Mouse (Mus musculus): ENCODE measurements at regions not wholly inside any gene's neighbourhood (a gene's known extent, or its start where the extent isn't known, plus 50 kb on each side); places are given as distances from the start of the nearest gene placed in this dataset.
"Not testable (repeated sequence)": the region's sequence is repeated elsewhere in the genome, so short reads cannot be mapped to it uniquely, and the experiment has no call there.

DNA sequence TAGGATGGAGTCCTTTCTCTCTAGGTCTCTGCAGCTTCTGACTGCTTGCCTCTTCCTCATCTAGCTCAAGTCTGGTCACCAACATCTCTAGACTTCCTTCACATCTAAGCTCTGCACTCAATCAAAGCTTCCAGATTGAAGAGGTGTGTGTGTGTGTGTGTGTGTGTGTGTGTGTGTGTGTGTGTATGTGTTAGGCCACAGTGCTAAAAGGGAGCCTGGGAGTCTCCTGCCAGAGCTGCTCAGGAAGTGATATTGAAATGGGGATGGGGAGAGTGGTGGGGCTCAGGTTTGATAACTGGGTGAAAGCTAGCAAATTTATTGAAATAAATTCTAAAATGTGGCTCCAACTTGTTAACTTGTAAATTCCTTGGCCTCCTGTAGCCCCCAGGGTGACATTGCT lies 73.3 kb downstream of the Gm31371 start:
- ATAC-seq; H3K9me3 ChIP-seq (replicated peaks; ENCODE audit: control insufficient read depth, low read length, poor library complexity, severe bottlenecking); H3K36me3 ChIP-seq (ENCODE audit: control insufficient read depth, insufficient read depth, low read length); H3K4me2 ChIP-seq (ENCODE audit: low read length); H3K9ac ChIP-seq (ENCODE audit: low read depth, low read length); H3K27me3 ChIP-seq (ENCODE audit: control insufficient read depth, insufficient read depth, low read depth, low read length); H3K4me3 ChIP-seq (ENCODE audit: low read depth, low read length); H3K27ac ChIP-seq (ENCODE audit: low read length); H3K4me1 ChIP-seq (ENCODE audit: control insufficient read depth, insufficient read depth, low read length): not testable (repeated sequence)

DNA sequence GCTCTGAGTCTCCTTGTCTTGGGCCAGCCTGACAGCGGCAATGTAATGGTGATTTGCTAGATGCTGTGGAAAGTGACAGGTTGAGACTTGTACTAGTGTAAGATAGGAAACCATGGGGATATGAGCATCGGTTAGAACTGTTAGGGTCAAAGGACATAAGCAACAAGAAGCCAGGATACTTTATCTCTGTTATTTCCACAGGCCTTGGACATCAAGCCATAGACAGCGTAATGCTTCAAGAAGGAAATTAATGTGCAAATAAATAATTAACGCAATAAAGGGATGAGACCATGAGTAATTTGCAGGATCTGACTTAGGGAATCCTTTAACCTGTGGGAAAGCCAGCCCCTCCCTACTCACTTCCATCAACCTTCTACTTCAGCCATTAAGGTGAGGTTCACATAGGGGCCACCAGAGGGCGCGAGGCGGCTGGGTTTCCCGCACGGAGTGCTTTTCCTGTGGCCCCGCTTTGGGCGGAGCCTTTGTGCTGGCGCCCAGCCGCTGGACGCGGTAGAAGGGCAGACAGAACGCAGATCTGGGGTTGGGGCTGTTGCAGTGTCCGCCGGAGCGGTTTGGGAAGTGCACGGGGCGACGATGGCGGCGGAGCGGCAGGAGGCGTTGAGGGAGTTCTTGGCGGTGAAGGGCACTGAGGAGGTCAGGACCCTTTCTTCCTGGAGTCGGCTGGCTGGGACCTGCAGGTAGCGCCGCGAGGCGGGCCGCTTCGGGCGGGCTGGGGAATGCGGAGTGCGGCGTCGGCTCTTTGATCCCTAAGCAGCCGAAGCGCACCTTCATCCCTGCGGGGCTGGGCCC lies 76.5 kb downstream of the Gm31371 start:
- Histone ChIP-seq H3K27me3 (ENCODE audit: control insufficient read depth, insufficient read depth, low read depth, low read length) (no peaks in the 10 kb centered on the region), H3K27ac (ENCODE audit: low read length) (no peak overlapping the region), H3K9ac (ENCODE audit: low read depth, low read length) (peak overlapping the region; percentile 63), H3K4me3 (ENCODE audit: low read depth, low read length) (peak overlapping the region; percentile 45), H3K36me3 (ENCODE audit: control insufficient read depth, insufficient read depth, low read length) (no peaks in the 10 kb centered on the region), H3K9me3 (replicated peaks; ENCODE audit: control insufficient read depth, low read length, poor library complexity, severe bottlenecking) (peaks cover 7% of the 10 kb centered on the region; the same call in 1 of the 2 replicates), H3K4me2 (ENCODE audit: low read length) (peak overlapping the region; percentile 60), H3K4me1 (ENCODE audit: control insufficient read depth, insufficient read depth, low read length) (no peaks in the 10 kb centered on the region)
- ATAC-seq, result peak; percentile 93
- 8% methylated on average over 37 of the region's 42 CpGs for WGBS

DNA sequence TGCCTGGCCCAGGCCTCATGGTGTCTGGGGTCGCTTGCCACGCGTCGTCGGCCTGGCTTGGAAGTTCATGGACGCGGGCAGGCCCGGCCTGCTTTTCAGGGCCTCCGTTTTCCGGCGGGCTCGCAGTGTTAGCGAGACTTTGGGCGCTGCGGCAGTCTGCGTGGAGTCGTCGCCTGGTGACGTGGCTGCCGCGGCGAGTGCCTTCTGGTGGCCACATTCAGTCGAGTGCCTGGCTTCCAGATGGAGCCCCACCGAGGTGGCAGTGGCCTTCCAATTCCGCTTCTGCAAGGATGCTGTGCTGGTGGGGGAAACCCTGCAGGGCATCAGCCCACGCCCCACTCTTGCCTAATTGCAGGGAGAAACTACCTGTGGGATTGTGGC lies 77.1 kb downstream of the Gm31371 start:
- peak; percentile 58; the same call in 1 of the 2 replicates for ATAC-seq
- peak overlapping the region; percentile 45 for H3K4me3 ChIP-seq (ENCODE audit: low read depth, low read length)
- not testable (repeated sequence) for H3K36me3 ChIP-seq (ENCODE audit: control insufficient read depth, insufficient read depth, low read length)

DNA sequence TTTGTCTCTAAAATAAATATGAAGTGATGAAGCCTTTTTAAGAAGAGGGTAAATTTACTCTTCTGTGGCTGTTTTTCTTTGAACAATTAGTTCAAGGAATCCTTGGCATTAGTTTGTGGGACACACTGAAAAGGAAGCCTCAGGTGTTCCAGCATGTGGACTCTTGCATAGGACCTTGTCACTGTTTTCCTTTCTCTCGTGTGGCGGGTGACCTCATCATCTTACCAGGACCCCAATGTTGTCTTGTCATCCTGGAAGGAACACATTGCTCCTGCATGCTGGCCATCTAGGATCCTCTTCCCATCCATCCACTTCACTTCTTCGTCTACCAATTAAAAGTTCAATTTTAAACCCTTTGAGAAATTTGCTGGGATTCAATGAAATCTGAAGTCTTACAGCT lies 104.9 kb downstream of the Gm31371 start:
- not testable (repeated sequence) for H3K27ac ChIP-seq (ENCODE audit: low read length); H3K27me3 ChIP-seq (ENCODE audit: control insufficient read depth, insufficient read depth, low read depth, low read length); H3K4me2 ChIP-seq (ENCODE audit: low read length); H3K36me3 ChIP-seq (ENCODE audit: control insufficient read depth, insufficient read depth, low read length); H3K9me3 ChIP-seq (replicated peaks; ENCODE audit: control insufficient read depth, low read length, poor library complexity, severe bottlenecking); H3K4me3 ChIP-seq (ENCODE audit: low read depth, low read length); ATAC-seq; H3K4me1 ChIP-seq (ENCODE audit: control insufficient read depth, insufficient read depth, low read length); H3K9ac ChIP-seq (ENCODE audit: low read depth, low read length)
- WGBS, result 88% methylated on average over 3 of the region's 3 CpGs

More for the DNA sequence above, 77.1 kb downstream of the Gm31371 start:
- H3K4me1 ChIP-seq (ENCODE audit: control insufficient read depth, insufficient read depth, low read length); H3K27me3 ChIP-seq (ENCODE audit: control insufficient read depth, insufficient read depth, low read depth, low read length); H3K27ac ChIP-seq (ENCODE audit: low read length); H3K9me3 ChIP-seq (replicated peaks; ENCODE audit: control insufficient read depth, low read length, poor library complexity, severe bottlenecking): not testable (repeated sequence)
- Histone ChIP-seq H3K9ac (ENCODE audit: low read depth, low read length) (peak overlapping the region; percentile 63), H3K4me2 (ENCODE audit: low read length) (peak overlapping the region; percentile 60)
- WGBS, result 25% methylated on average over 26 of the region's 26 CpGs

DNA sequence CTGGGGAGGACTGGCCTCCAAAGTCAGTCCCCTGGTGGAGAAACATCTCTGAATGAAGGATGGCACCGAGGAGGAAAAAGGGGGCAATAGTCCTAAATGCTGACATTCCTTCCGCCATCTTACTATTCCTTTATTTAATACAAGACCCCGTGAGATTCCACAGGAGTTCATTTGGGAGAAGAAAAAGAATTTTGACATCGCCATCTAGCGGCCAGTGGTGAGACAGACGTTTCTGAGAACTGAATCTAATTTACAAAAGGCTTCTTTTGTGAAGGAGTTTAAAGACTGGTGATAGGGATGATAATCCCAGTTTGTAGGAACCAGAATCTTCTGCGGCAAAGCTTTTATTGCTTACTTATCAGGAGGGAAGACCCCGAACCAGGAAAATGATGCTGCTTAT lies 107.8 kb downstream of the Gm31371 start:
- WGBS, result 67% methylated on average over 8 of the region's 8 CpGs
- not testable (repeated sequence) for H3K27ac ChIP-seq (ENCODE audit: low read length); H3K4me3 ChIP-seq (ENCODE audit: low read depth, low read length); H3K27me3 ChIP-seq (ENCODE audit: control insufficient read depth, insufficient read depth, low read depth, low read length); H3K36me3 ChIP-seq (ENCODE audit: control insufficient read depth, insufficient read depth, low read length); H3K9me3 ChIP-seq (replicated peaks; ENCODE audit: control insufficient read depth, low read length, poor library complexity, severe bottlenecking); H3K4me1 ChIP-seq (ENCODE audit: control insufficient read depth, insufficient read depth, low read length); H3K4me2 ChIP-seq (ENCODE audit: low read length); H3K9ac ChIP-seq (ENCODE audit: low read depth, low read length); ATAC-seq

DNA sequence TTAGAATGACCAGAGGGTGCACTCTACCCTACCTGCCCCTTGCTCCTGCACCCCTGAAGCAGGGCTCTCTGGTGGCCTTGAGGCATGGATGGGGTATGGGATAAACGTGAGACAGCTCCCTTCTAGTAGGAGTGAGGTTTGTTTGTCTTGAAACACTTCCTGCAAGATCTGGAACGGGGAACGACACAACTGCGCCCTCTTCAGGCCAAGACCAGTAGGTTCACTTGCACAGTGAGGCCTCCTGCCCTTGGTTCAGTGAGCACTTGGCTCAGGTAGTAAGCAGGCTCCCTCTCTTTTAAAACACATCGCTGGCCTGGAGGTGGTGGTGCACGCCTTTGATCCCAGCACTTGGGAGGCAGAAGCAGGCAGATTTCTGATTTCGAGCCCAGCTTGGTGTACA lies 110.1 kb downstream of the Gm31371 start:
- 76% methylated on average over 7 of the region's 7 CpGs for WGBS
- not testable (repeated sequence) for H3K4me3 ChIP-seq (ENCODE audit: low read depth, low read length)

DNA sequence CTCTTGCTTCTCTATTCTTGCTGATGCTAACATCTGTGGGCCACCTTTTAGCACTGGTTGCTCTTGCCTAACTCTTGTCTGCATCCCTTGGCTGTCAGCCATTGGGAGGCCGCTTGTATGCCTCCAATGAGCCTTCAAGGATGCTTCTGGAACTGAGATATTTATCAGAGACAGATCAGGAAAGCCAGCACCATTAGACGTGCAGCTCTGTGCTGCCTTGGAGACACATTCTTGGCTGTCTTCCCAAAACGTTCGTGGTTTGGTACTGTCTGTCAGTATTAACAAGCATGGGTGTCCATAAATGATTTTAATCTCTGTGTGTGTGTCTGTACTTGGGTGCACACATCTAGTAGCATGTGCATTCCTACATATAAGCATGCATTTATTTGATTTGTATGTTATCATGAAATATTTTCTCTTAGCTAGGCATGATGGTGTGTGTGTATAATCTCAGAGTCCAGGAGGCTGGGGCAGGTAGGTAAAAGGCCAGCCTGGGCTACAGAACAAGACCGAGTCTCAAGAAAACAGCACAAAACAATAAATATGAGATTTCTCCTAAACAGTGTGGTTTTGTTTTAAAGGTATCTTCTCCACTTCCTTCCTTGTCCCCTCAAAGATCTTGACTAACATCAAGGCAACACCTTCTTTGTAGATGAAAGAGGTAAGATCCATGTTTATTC lies 111.4 kb downstream of the Gm31371 start:
- H3K4me1 ChIP-seq (ENCODE audit: control insufficient read depth, insufficient read depth, low read length); H3K9me3 ChIP-seq (replicated peaks; ENCODE audit: control insufficient read depth, low read length, poor library complexity, severe bottlenecking); H3K9ac ChIP-seq (ENCODE audit: low read depth, low read length); H3K27me3 ChIP-seq (ENCODE audit: control insufficient read depth, insufficient read depth, low read depth, low read length); H3K27ac ChIP-seq (ENCODE audit: low read length); H3K36me3 ChIP-seq (ENCODE audit: control insufficient read depth, insufficient read depth, low read length); H3K4me2 ChIP-seq (ENCODE audit: low read length); H3K4me3 ChIP-seq (ENCODE audit: low read depth, low read length); ATAC-seq: not testable (repeated sequence)
- 80% methylated on average over 4 of the region's 5 CpGs for WGBS

More for the DNA sequence above, 110.1 kb downstream of the Gm31371 start:
- H3K4me1 ChIP-seq (ENCODE audit: control insufficient read depth, insufficient read depth, low read length); ATAC-seq; H3K27ac ChIP-seq (ENCODE audit: low read length); H3K9me3 ChIP-seq (replicated peaks; ENCODE audit: control insufficient read depth, low read length, poor library complexity, severe bottlenecking); H3K36me3 ChIP-seq (ENCODE audit: control insufficient read depth, insufficient read depth, low read length); H3K9ac ChIP-seq (ENCODE audit: low read depth, low read length); H3K27me3 ChIP-seq (ENCODE audit: control insufficient read depth, insufficient read depth, low read depth, low read length); H3K4me2 ChIP-seq (ENCODE audit: low read length): not testable (repeated sequence)

DNA sequence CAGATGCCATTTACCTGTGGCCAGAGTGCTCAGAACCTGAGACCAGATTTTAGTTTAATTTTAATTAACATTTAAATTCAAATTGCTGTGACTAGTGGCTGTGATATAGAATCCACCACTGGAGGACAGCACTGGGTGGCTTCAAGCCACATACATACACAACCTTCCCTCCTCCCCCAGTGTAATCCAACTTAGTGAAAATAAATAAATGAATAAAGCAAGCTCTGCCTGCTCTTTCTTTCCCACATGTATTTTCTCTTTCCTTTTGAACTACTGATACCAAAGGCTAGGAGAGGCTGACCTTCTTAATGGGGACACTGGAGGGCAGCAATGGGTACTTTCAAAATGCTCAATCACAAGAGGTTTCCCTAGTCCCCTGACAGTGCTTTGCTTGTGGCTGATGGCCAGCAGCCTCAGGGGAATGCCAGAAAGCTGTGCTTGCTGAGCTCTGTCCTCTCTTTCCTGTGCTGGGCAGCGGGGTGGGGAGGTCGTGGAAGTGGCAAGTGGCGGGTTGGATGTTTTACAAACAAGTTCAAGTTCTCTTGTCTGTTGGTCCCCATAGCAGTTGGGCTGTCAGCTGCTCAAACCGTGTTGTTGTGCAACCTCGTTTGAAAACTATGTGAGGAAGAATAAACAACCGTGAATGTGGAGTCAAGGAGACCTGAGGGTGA lies 112.4 kb downstream of the Gm31371 start:
- not testable (repeated sequence) for H3K27ac ChIP-seq (ENCODE audit: low read length); H3K4me1 ChIP-seq (ENCODE audit: control insufficient read depth, insufficient read depth, low read length); ATAC-seq; H3K36me3 ChIP-seq (ENCODE audit: control insufficient read depth, insufficient read depth, low read length); H3K9me3 ChIP-seq (replicated peaks; ENCODE audit: control insufficient read depth, low read length, poor library complexity, severe bottlenecking); H3K4me2 ChIP-seq (ENCODE audit: low read length); H3K27me3 ChIP-seq (ENCODE audit: control insufficient read depth, insufficient read depth, low read depth, low read length); H3K9ac ChIP-seq (ENCODE audit: low read depth, low read length); H3K4me3 ChIP-seq (ENCODE audit: low read depth, low read length)
- WGBS, result 94% methylated on average over 6 of the region's 6 CpGs
